Mouse (Mus musculus) stomach, postnatal 0 days (tissue): Measurements from ENCODE around the gene Tctn1.

Source experiments
- CTCF ChIP-seq: IDR thresholded peaks from 2 replicates; pipeline ENCODE4 v1.5.1; 2016; ENCODE audit warnings: antibody characterized with exemption, low read depth, mild to moderate bottlenecking, moderate library complexity
- EP300 ChIP-seq: optimal IDR thresholded peaks from 2 replicates; pipeline ENCODE3; 2016; ENCODE audit warnings: antibody characterized with exemption

DNA sequence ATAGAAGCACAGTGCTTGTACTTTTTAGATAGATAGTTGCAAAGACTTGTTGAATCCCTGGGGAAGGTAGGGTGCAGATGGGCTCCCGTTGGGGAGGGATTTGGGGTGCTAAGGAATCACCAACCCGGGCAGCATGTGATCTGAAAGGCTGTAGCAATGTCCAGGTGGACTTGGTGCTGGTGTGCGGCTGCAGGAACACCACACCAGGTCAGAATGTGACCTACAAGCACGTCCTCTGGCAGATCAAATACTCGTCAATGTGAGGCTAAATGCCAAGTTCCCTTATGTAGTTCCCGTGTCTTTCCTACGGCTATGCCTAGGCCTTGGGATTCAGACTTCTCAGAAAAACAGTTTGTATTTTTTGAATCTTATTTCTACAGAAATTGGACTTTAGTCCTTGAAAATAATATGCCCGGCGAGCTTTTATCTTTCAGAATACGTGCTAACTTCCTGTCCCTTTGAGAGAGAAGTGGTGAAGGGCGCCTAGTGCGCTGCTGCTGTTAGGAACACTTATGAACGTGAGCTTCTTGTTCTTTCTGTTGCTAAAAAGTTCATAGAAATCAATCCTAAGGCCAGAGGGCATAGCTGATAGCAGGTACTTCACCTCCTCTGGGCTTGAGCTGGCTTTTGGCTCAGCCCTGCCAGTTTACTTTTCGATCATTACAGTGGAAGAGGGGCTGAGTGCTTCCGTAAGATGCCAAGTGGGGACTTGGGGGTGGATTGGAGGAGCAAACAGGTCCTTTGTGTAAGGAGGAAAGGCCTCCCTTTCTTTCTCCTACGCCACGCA lies 27.5 kb upstream of the Tctn1 start:
- TF ChIP-seq CTCF (no peak), EP300 (no peak)
